Mouse (Mus musculus) CH12.LX (cell line): ENCODE data around the gene Tdrd6. TPM values are rescaled to one million over a fixed set of nuclear protein-coding genes. Genes with fewer than 3 reads are reported as not detected.

ENCODE experiments used
- DNase-seq: peaks from one replicate; pipeline ENCODE4 v3.0.0-alpha.2; 2013; ENCODE audit errors: extremely low read depth
- H3K27ac ChIP-seq: 2 replicates; pipeline ENCODE4 v1.5.1; 2012; ENCODE audit warnings: low read depth, mild to moderate bottlenecking, control low read depth, moderate library complexity; ENCODE audit not compliant: insufficient read depth
- H3K27me3 ChIP-seq: replicated peaks from 2 replicates; pipeline ENCODE3; 2012; ENCODE audit warnings: inconsistent platforms
- H3K36me3 ChIP-seq, 2 experiments: replicated peaks in 1 of 2; 2 replicates each; pipeline versions ENCODE3 to v1.6.1; 2012; ENCODE audit warnings: inconsistent platforms in 1 of 2, low read length in 1 of 2, mild to moderate bottlenecking in 1 of 2, mixed read lengths in 1 of 2, moderate library complexity in 1 of 2; ENCODE audit not compliant: control insufficient read depth in 1 of 2, insufficient read depth in 1 of 2
- H3K4me1 ChIP-seq, 2 experiments: 2 replicates each; pipeline ENCODE4 v1.6.1; 2012; ENCODE audit warnings: inconsistent platforms in 1 of 2, moderate library complexity in 1 of 2; ENCODE audit not compliant: insufficient read depth in 2 of 2, control insufficient read depth in 1 of 2
- H3K4me2 ChIP-seq: 2 replicates; pipeline ENCODE4 v1.6.1; 2012; ENCODE audit warnings: low read depth, mild to moderate bottlenecking, control low read depth; ENCODE audit not compliant: poor library complexity, insufficient read depth, severe bottlenecking
- H3K4me3 ChIP-seq, 3 experiments: fragments of 150-350 bp in 1 of 3; sonication (generic) in 1 of 3; replicated peaks in 1 of 3; 2 replicates each; pipeline versions ENCODE3 to v1.5.1; 2011 to 2012; ENCODE audit warnings: low read depth in 2 of 3, low read length in 2 of 3, mild to moderate bottlenecking in 2 of 3, moderate library complexity in 2 of 3, control low read depth in 1 of 3, improper control_type of control experiment in 1 of 3, inconsistent platforms in 1 of 3, mixed read lengths in 1 of 3; ENCODE audit not compliant: poor library complexity in 1 of 3
- H3K79me2 ChIP-seq: replicated peaks from 2 replicates; pipeline ENCODE4 v1.6.1; 2012; ENCODE audit warnings: mild to moderate bottlenecking, moderate library complexity; ENCODE audit not compliant: control insufficient read depth, poor library complexity, insufficient read depth, severe bottlenecking; ENCODE audit errors: extremely low read depth
- H3K9ac ChIP-seq: 2 replicates; pipeline ENCODE4 v1.6.1; 2012; ENCODE audit warnings: low read depth, mild to moderate bottlenecking, control low read depth, moderate library complexity; ENCODE audit not compliant: insufficient read depth
- H3K9me3 ChIP-seq: replicated peaks from 2 replicates; pipeline ENCODE3; 2012; ENCODE audit warnings: low read length, inconsistent platforms, mixed read lengths
- BHLHE40 ChIP-seq: IDR thresholded peaks from 2 replicates; pipeline ENCODE4 v1.6.1; 2011; ENCODE audit warnings: mild to moderate bottlenecking, low read depth, low read length, improper control_type of control experiment
- CHD1 ChIP-seq: IDR thresholded peaks from 2 replicates; pipeline ENCODE4 v1.6.1; 2012; ENCODE audit warnings: low read depth, low read length, improper control_type of control experiment, inconsistent platforms
- CHD2 ChIP-seq: IDR thresholded peaks from 2 replicates; pipeline ENCODE4 v1.6.1; 2011; ENCODE audit warnings: low read length, improper control_type of control experiment
- E2F4 ChIP-seq: IDR thresholded peaks from 2 replicates; pipeline ENCODE4 v1.6.1; 2011; ENCODE audit warnings: low read depth, low read length, improper control_type of control experiment; ENCODE audit not compliant: insufficient replicate concordance
- EP300 ChIP-seq: IDR thresholded peaks from 2 replicates; pipeline ENCODE4 v1.6.1; 2011; ENCODE audit warnings: low read length, improper control_type of control experiment
- ETS1 ChIP-seq: conservative IDR thresholded peaks from 2 replicates; pipeline ENCODE4 v1.6.1; 2012; ENCODE audit warnings: low read depth, mild to moderate bottlenecking, inconsistent platforms, low read length, improper control_type of control experiment, moderate library complexity
- GABPA ChIP-seq: IDR thresholded peaks from 2 replicates; pipeline ENCODE4 v1.6.1; 2012; ENCODE audit warnings: low read depth, low read length, improper control_type of control experiment, inconsistent platforms; ENCODE audit not compliant: insufficient replicate concordance
- HCFC1 ChIP-seq: IDR thresholded peaks from 2 replicates; pipeline ENCODE4 v1.6.1; 2012; ENCODE audit warnings: low read depth, mild to moderate bottlenecking, inconsistent platforms, low read length, improper control_type of control experiment
- JUN ChIP-seq: IDR thresholded peaks from 2 replicates; pipeline ENCODE4 v1.6.1; 2011; ENCODE audit warnings: low read depth, mild to moderate bottlenecking, low read length, improper control_type of control experiment, moderate library complexity; ENCODE audit not compliant: insufficient read depth
- JUND ChIP-seq: conservative IDR thresholded peaks from 2 replicates; pipeline ENCODE4 v1.6.1; 2011; ENCODE audit warnings: low read depth, low read length, improper control_type of control experiment
- KAT2A ChIP-seq: IDR thresholded peaks from 2 replicates; pipeline ENCODE4 v1.6.1; 2012; ENCODE audit warnings: low read length, improper control_type of control experiment, inconsistent platforms; ENCODE audit not compliant: insufficient replicate concordance
- MAX ChIP-seq: IDR thresholded peaks from 2 replicates; pipeline ENCODE4 v1.6.1; 2011; ENCODE audit warnings: low read length, improper control_type of control experiment
- MAZ ChIP-seq: IDR thresholded peaks from 2 replicates; pipeline ENCODE4 v1.6.1; 2012; ENCODE audit warnings: low read depth, mild to moderate bottlenecking, inconsistent platforms, low read length, improper control_type of control experiment, moderate library complexity
- MXI1 ChIP-seq: IDR thresholded peaks from 2 replicates; pipeline ENCODE4 v1.6.1; 2011; ENCODE audit warnings: mild to moderate bottlenecking, low read depth, low read length, improper control_type of control experiment
- NELFE ChIP-seq: IDR thresholded peaks from 2 replicates; pipeline ENCODE4 v1.6.1; 2011; ENCODE audit warnings: low read depth, low read length, improper control_type of control experiment
- NRF1 ChIP-seq: IDR thresholded peaks from 2 replicates; pipeline ENCODE4 v1.6.1; 2014; ENCODE audit warnings: low read depth, mild to moderate bottlenecking, inconsistent platforms, low read length, improper control_type of control experiment, moderate library complexity
- PAX5 ChIP-seq: IDR thresholded peaks from 2 replicates; pipeline ENCODE4 v1.6.1; 2012; ENCODE audit warnings: low read length, inconsistent platforms, mixed read lengths
- POLR2AphosphoS2 ChIP-seq: IDR thresholded peaks from 2 replicates; pipeline ENCODE4 v1.6.1; 2011; ENCODE audit warnings: low read depth, low read length, improper control_type of control experiment
- RAD21 ChIP-seq: IDR thresholded peaks from 2 replicates; pipeline ENCODE4 v1.6.1; 2011; ENCODE audit warnings: low read depth, mild to moderate bottlenecking, low read length, improper control_type of control experiment, moderate library complexity
- RCOR1 ChIP-seq: conservative IDR thresholded peaks from 2 replicates; pipeline ENCODE4 v1.6.1; 2012; ENCODE audit warnings: low read depth, mild to moderate bottlenecking, inconsistent platforms, low read length, improper control_type of control experiment
- SIN3A ChIP-seq: IDR thresholded peaks from 2 replicates; pipeline ENCODE4 v1.6.1; 2012; ENCODE audit warnings: low read length, improper control_type of control experiment, inconsistent platforms
- SMC3 ChIP-seq: IDR thresholded peaks from 2 replicates; pipeline ENCODE4 v1.6.1; 2011; ENCODE audit warnings: low read depth, low read length, improper control_type of control experiment
- TBP ChIP-seq: conservative IDR thresholded peaks from 2 replicates; pipeline ENCODE4 v1.6.1; 2011; ENCODE audit warnings: low read depth, low read length, improper control_type of control experiment
- UBTF ChIP-seq: IDR thresholded peaks from 2 replicates; pipeline ENCODE4 v1.6.1; 2012; ENCODE audit warnings: low read depth, mild to moderate bottlenecking, inconsistent platforms, low read length, improper control_type of control experiment, moderate library complexity
- USF1 ChIP-seq: IDR thresholded peaks from 2 replicates; pipeline ENCODE4 v1.6.1; 2014; ENCODE audit warnings: low read depth, mild to moderate bottlenecking, inconsistent platforms, low read length, improper control_type of control experiment
- USF2 ChIP-seq: conservative IDR thresholded peaks from 2 replicates; pipeline ENCODE4 v1.6.1; 2011; ENCODE audit warnings: low read depth, low read length, improper control_type of control experiment
- ZC3H11A ChIP-seq: IDR thresholded peaks from 2 replicates; pipeline ENCODE4 v1.6.1; 2012; ENCODE audit warnings: low read depth, mild to moderate bottlenecking, inconsistent platforms, low read length, improper control_type of control experiment
- ZKSCAN1 ChIP-seq: IDR thresholded peaks from 2 replicates; pipeline ENCODE4 v1.6.1; 2012; ENCODE audit warnings: low read depth, inconsistent platforms, low read length, improper control_type of control experiment, borderline replicate concordance
- ZNF384 ChIP-seq: IDR thresholded peaks from 2 replicates; pipeline ENCODE4 v1.6.1; 2012; ENCODE audit warnings: low read depth, low read length, improper control_type of control experiment, inconsistent platforms
- dilution Hi-C: fragments of 300-500 bp; cut with MboI; formaldehyde crosslinking; loops from 2 replicates; pipeline ENCODE4 v1.14.3; 2020; ENCODE audit warnings: low sequenced_read_pairs; ENCODE audit not compliant: extremely low pct_unique_long_range_greater_than_20kb, extremely low pct_ligation_motif_present
- in situ Hi-C: fragments of 300-500 bp; cut with MboI; formaldehyde crosslinking; loops from 3 replicates; pipeline ENCODE4 v1.14.3; 2019; ENCODE audit warnings: low sequenced_read_pairs, low pct_ligation_motif_present, low pct_unique_long_range_greater_than_20kb, mixed read lengths
- polyA plus RNA-seq: library from polyadenylated mRNA; unstranded; fragments of >175 nt; gene quantifications from 2 replicates; pipeline ENCODE4 v1.2.1, GENCODE M21; 2012; ENCODE audit warnings: low read depth; ENCODE audit not compliant: insufficient read length
- total RNA-seq, 2 experiments: library from RNA; depleted of rRNA; stranded (reverse); fragments of 300-350 nt in 1 of 2; fragments of >200 nt in 1 of 2; gene quantifications; 2 replicates each; pipeline ENCODE4 v1.2.3; 2012 to 2014

Tdrd6 gene
- total and polyA plus RNA-seq, 3 experiments: not detected

- no peak overlapping the region for H3K4me2 ChIP-seq
- in situ Hi-C loops: no loop called here
- peaks cover 41% of the 10 kb centered on the region for H3K9me3 ChIP-seq
- dilution Hi-C loops: no loop called here
- H3K36me3 ChIP-seq: no peaks in the 10 kb centered on the region
- no peak overlapping the region for H3K9ac ChIP-seq
- DNase-seq: no peak
- no peak overlapping the region for H3K27ac ChIP-seq
- TF ChIP-seq ZKSCAN1 (no peak), CHD1 (no peak), ETS1 (no peak), EP300 (no peak), NELFE (no peak), PAX5 (no peak), NRF1 (no peak), ZC3H11A (no peak), ZNF384 (no peak), SIN3A (no peak), UBTF (no peak), JUN (no peak), RAD21 (no peak), RCOR1 (no peak), POLR2AphosphoS2 (no peak), MAX (no peak), BHLHE40 (no peak), E2F4 (no peak)
- no peaks in the 10 kb centered on the region for H3K79me2 ChIP-seq
- H3K27me3 ChIP-seq: no peaks in the 10 kb centered on the region
- no peaks in the 10 kb centered on the region for H3K4me1 ChIP-seq
- no peak overlapping the region for H3K4me3 ChIP-seq
Observed at GRCm38 (mm10) chr17:43640825-43641224, 10.7 kb upstream of the Tdrd6 start.

- H3K36me3 ChIP-seq: no peaks in the 10 kb centered on the region
- no peak for DNase-seq
- no peak overlapping the region for H3K27ac ChIP-seq
- no peaks in the 10 kb centered on the region for H3K27me3 ChIP-seq
- H3K9ac ChIP-seq: no peak overlapping the region
- no peak overlapping the region for H3K4me2 ChIP-seq
- dilution Hi-C loops: no loop called here
- H3K4me1 ChIP-seq: no peaks in the 10 kb centered on the region
- H3K9me3 ChIP-seq: peaks cover 27% of the 10 kb centered on the region
- in situ Hi-C loops: no loop called here
- TF ChIP-seq MXI1: no peak
- no peak for TF ChIP-seq SMC3
- no peak for TF ChIP-seq ZKSCAN1
- TF ChIP-seq POLR2AphosphoS2: no peak
- TF ChIP-seq CHD2: no peak
- no peak for TF ChIP-seq KAT2A
- TF ChIP-seq MAZ: no peak
- TF ChIP-seq TBP: no peak
- no peak for TF ChIP-seq NELFE
- no peak for TF ChIP-seq RCOR1
- TF ChIP-seq MAX: no peak
- no peak for TF ChIP-seq HCFC1
- no peak for TF ChIP-seq USF2
- no peak for TF ChIP-seq USF1
- TF ChIP-seq JUND: no peak
- no peak for TF ChIP-seq BHLHE40
- no peak for TF ChIP-seq GABPA
- no peak overlapping the region for H3K4me3 ChIP-seq
- no peaks in the 10 kb centered on the region for H3K79me2 ChIP-seq
Observed at GRCm38 (mm10) chr17:43637146-43637545, 7.0 kb upstream of the Tdrd6 start.
